Mouse (Mus musculus) midbrain, postnatal 0 days (tissue): ENCODE results near the gene Galnt16. TPM values are rescaled to one million over a fixed set of nuclear protein-coding genes. Genes with fewer than 3 reads are reported as not detected.

ENCODE experiments used
- ATAC-seq: fragments of 200-750 bp; cut with Nextera tagmentation; 2 replicates; pipeline ENCODE4 v1.8.0; 2017; ENCODE audit warnings: moderate number of reproducible peaks, mild to moderate bottlenecking, moderate TSS enrichment, moderate library complexity; ENCODE audit not compliant: low FRiP score
- DNase-seq: peaks from one replicate; pipeline ENCODE4 v3.0.0-alpha.2; 2015; ENCODE audit warnings: low spot score
- H3K27ac ChIP-seq: fragments of 300-500 bp; sonication (generic); 2 replicates; pipeline ENCODE4 v1.5.1; 2014; ENCODE audit warnings: low read depth, mild to moderate bottlenecking, low read length, mixed read lengths
- H3K27me3 ChIP-seq: fragments of 300-500 bp; sonication (generic); 2 replicates; pipeline ENCODE4 v1.6.1; 2014; ENCODE audit warnings: low read length, control low read depth, mixed read lengths; ENCODE audit not compliant: insufficient read depth
- H3K36me3 ChIP-seq: fragments of 300-500 bp; sonication (generic); 2 replicates; pipeline ENCODE4 v1.6.1; 2014; ENCODE audit warnings: low read length, control low read depth, mixed read lengths; ENCODE audit not compliant: insufficient read depth
- H3K4me1 ChIP-seq: fragments of 300-500 bp; sonication (generic); 2 replicates; pipeline ENCODE4 v1.6.1; 2014; ENCODE audit warnings: mild to moderate bottlenecking, control low read depth, antibody characterized with exemption, low read length, mixed read lengths; ENCODE audit not compliant: insufficient read depth
- H3K4me2 ChIP-seq: fragments of 300-500 bp; sonication (generic); 2 replicates; pipeline ENCODE4 v1.6.1; 2014; ENCODE audit warnings: low read depth, mild to moderate bottlenecking, low read length, mixed read lengths; ENCODE audit not compliant: poor library complexity, severe bottlenecking
- H3K4me3 ChIP-seq: fragments of 300-500 bp; sonication (generic); 2 replicates; pipeline ENCODE4 v1.5.1; 2014; ENCODE audit warnings: low read depth, mild to moderate bottlenecking, low read length, moderate library complexity
- H3K9ac ChIP-seq: fragments of 300-500 bp; sonication (generic); replicated peaks from 2 replicates; pipeline ENCODE4 v1.6.1; 2014; ENCODE audit warnings: mild to moderate bottlenecking, low read length, moderate library complexity, mixed read lengths; ENCODE audit not compliant: poor library complexity, severe bottlenecking
- H3K9me3 ChIP-seq: fragments of 300-500 bp; sonication (generic); 2 replicates; pipeline ENCODE4 v1.6.1; 2016; ENCODE audit warnings: low read length, control low read depth
- CTCF ChIP-seq: IDR thresholded peaks from 2 replicates; pipeline ENCODE4 v1.5.1; 2016; ENCODE audit warnings: antibody characterized with exemption, mild to moderate bottlenecking
- WGBS: fragments of 180-500 bp; shearing (Covaris S2); extraction: QIAGEN DNeasy Blood & Tissue Kit; methylation state at CpG from one replicate; pipeline ENCODE4 v1.1.7; 2014; 5-methylcytosine and 5-hydroxymethylcytosine counted together
- polyA plus RNA-seq: library from polyadenylated mRNA; unstranded; fragments of >200 nt; fragmentation: Nextera tagmentation; extraction: Ambion mirVana; gene quantifications from 2 replicates; pipeline ENCODE4 v1.2.1, GENCODE M21; 2015
- total RNA-seq: library from RNA; depleted of rRNA; stranded (reverse); fragments of >200 nt; gene quantifications from 2 replicates; pipeline ENCODE4 v1.2.3, GENCODE M21; 2014

Galnt16 gene
- total and polyA plus RNA-seq, 2 experiments from 2014 or later = 41.1 to 83.0 TPM

GRCm38 (mm10) chr12:80609928-80610327 lies 91.9 kb downstream of the Galnt16 start:
- no peaks in the 10 kb centered on the region for H3K36me3 ChIP-seq
- no peak overlapping the region for H3K4me2 ChIP-seq
- no peak for TF ChIP-seq CTCF
- 73% methylated on average over 3 of the region's 3 CpGs for WGBS
- H3K4me1 ChIP-seq = no peaks in the 10 kb centered on the region
- no peak overlapping the region for H3K4me3 ChIP-seq
- H3K9ac ChIP-seq = no peak overlapping the region
- no peak for DNase-seq
- ATAC-seq = no peak
- no peaks in the 10 kb centered on the region for H3K9me3 ChIP-seq
- no peaks in the 10 kb centered on the region for H3K27me3 ChIP-seq
- no peak overlapping the region for H3K27ac ChIP-seq

GRCm38 (mm10) chr12:80612113-80612791 lies 94.2 kb downstream of the Galnt16 start:
- DNase-seq (peak; percentile 18), ATAC-seq (peak; percentile 60; the same call in 1 of the 2 replicates)
- Histone ChIP-seq H3K27me3 (no peaks in the 10 kb centered on the region), H3K4me1 (no peaks in the 10 kb centered on the region), H3K27ac (peak overlapping the region; percentile 47), H3K4me3 (no peak overlapping the region), H3K9me3 (no peaks in the 10 kb centered on the region), H3K4me2 (no peak overlapping the region), H3K36me3 (no peaks in the 10 kb centered on the region), H3K9ac (no peak overlapping the region)
- TF ChIP-seq CTCF = no peak
- 42% methylated on average over 9 of the region's 9 CpGs for WGBS

GRCm38 (mm10) chr12:80615371-80616257 lies 97.5 kb downstream of the Galnt16 start:
- Histone ChIP-seq H3K4me3 (no peak overlapping the region), H3K9me3 (no peaks in the 10 kb centered on the region), H3K36me3 (no peaks in the 10 kb centered on the region), H3K27ac (no peak overlapping the region), H3K9ac (no peak overlapping the region), H3K4me1 (no peaks in the 10 kb centered on the region), H3K4me2 (no peak overlapping the region), H3K27me3 (no peaks in the 10 kb centered on the region)
- WGBS = 63% methylated on average over 7 of the region's 7 CpGs
- DNase-seq (no peak), ATAC-seq (no peak)
- TF ChIP-seq CTCF = no peak

DNA sequence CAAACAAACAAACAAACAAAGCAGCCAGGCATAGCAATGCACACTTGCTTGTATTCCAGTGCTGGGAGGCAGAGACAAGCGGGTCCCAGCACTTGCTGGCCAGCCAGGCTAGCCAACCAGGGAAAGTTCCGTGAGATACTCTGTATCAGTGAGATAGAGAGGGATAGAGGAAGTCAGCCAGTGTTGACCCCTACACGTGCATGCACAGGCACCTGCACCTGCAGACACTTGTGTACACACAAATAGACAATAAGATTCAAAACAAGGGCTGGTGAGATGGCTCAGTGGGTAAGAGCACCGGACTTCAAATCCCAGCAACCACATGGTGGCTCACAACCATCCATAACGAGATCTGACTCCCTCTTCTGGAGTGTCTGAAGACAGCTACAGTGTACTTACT lies 102.4 kb downstream of the Galnt16 start:
- Histone ChIP-seq H3K27ac (no peak overlapping the region), H3K36me3 (no peaks in the 10 kb centered on the region), H3K27me3 (no peaks in the 10 kb centered on the region), H3K9ac (no peak overlapping the region), H3K4me1 (no peaks in the 10 kb centered on the region), H3K9me3 (no peaks in the 10 kb centered on the region), H3K4me2 (no peak overlapping the region), H3K4me3 (no peak overlapping the region)
- DNase-seq (no peak), ATAC-seq (no peak)
- WGBS = 78% methylated on average over 5 of the region's 5 CpGs
- TF ChIP-seq CTCF = no peak

- no peak for TF ChIP-seq CTCF
- no peak overlapping the region for H3K27ac ChIP-seq
- no peaks in the 10 kb centered on the region for H3K9me3 ChIP-seq
- no peak overlapping the region for H3K9ac ChIP-seq
- H3K27me3 ChIP-seq = no peaks in the 10 kb centered on the region
- DNase-seq (no peak), ATAC-seq (no peak)
- H3K4me2 ChIP-seq = no peak overlapping the region
- 87% methylated on average over 5 of the region's 5 CpGs for WGBS
- H3K36me3 ChIP-seq = peaks cover 25% of the 10 kb centered on the region
- H3K4me3 ChIP-seq = no peak overlapping the region
- H3K4me1 ChIP-seq = no peaks in the 10 kb centered on the region
Observed at GRCm38 (mm10) chr12:80631790-80632189, 113.7 kb downstream of the Galnt16 start.
